Mouse (Mus musculus): ENCODE data around the gene Eya4.

- TF ChIP-seq CTCF (conservative IDR thresholded peaks at IDR 0.05; ENCODE audit: insufficient read depth, insufficient read length, low read depth, low read length), result peak; percentile 64
- no peak for TF ChIP-seq POLR2A (IDR thresholded peaks at IDR 0.05; ENCODE audit: low read depth, low read length)
Measured at GRCm38 (mm10) chr10:23086352-23087215, 264.0 kb downstream of the Eya4 start.
